Mouse (Mus musculus) cerebellum, adult 8-10 months (tissue): ENCODE data around the gene Tspan33.
"Not testable (repeated sequence)": the region's sequence is repeated elsewhere in the genome, so short reads cannot be mapped to it uniquely, and the experiment has no call there.

Source experiments
- DNase-seq: peaks from one replicate; pipeline ENCODE4 v3.0.0; 2022

Gene Tspan33

GRCm38 (mm10) chr6:29693953-29694352, at the start of gene Tspan33:
Gene Tspan33 (plus strand): TSS chr6:29694222.
- DNase-seq: peak; percentile 92

GRCm38 (mm10) chr6:29649494-29650169, 44.4 kb upstream of the Tspan33 start:
- peak; percentile 80 for DNase-seq

- DNase-seq: no peak
These were observed 43.9 kb upstream of the Tspan33 start for GRCm38 (mm10) chr6:29650170-29650549.

- DNase-seq: no peak
These were observed 40.8 kb upstream of the Tspan33 start for GRCm38 (mm10) chr6:29653271-29653670.

GRCm38 (mm10) chr6:29658626-29659475, 35.2 kb upstream of the Tspan33 start:
- DNase-seq: no peak

- no peak for DNase-seq
These were observed 34.1 kb upstream of the Tspan33 start for GRCm38 (mm10) chr6:29659964-29660363.

- DNase-seq: no peak
These were observed 33.2 kb upstream of the Tspan33 start for GRCm38 (mm10) chr6:29660662-29661307.

GRCm38 (mm10) chr6:29667266-29667665, 26.8 kb upstream of the Tspan33 start:
- DNase-seq: no peak

- no peak for DNase-seq
These were observed 22.3 kb upstream of the Tspan33 start for GRCm38 (mm10) chr6:29671741-29672140.

GRCm38 (mm10) chr6:29672563-29673411, 21.2 kb upstream of the Tspan33 start:
- DNase-seq: no peak

GRCm38 (mm10) chr6:29673739-29674138, 20.3 kb upstream of the Tspan33 start:
- DNase-seq: no peak

GRCm38 (mm10) chr6:29679947-29680550, 14.0 kb upstream of the Tspan33 start:
- DNase-seq: not testable (repeated sequence)

GRCm38 (mm10) chr6:29681853-29682252, 12.2 kb upstream of the Tspan33 start:
- no peak for DNase-seq

GRCm38 (mm10) chr6:29684686-29685085, 9.3 kb upstream of the Tspan33 start:
- DNase-seq: no peak

- no peak for DNase-seq
These were observed 8.1 kb upstream of the Tspan33 start for GRCm38 (mm10) chr6:29685952-29686351.

- no peak for DNase-seq
These were observed 4.6 kb upstream of the Tspan33 start for GRCm38 (mm10) chr6:29689458-29689857.

GRCm38 (mm10) chr6:29694375-29695289, 610 bp downstream of the Tspan33 start:
- DNase-seq: no peak

- no peak for DNase-seq
These were observed 1.3 kb downstream of the Tspan33 start for GRCm38 (mm10) chr6:29695290-29695674.

GRCm38 (mm10) chr6:29695975-29696374, 2.0 kb downstream of the Tspan33 start:
- no peak for DNase-seq

GRCm38 (mm10) chr6:29697139-29697538, 3.1 kb downstream of the Tspan33 start:
- no peak for DNase-seq

- no peak for DNase-seq
These were observed 3.5 kb downstream of the Tspan33 start for GRCm38 (mm10) chr6:29697548-29697947.
